Mouse (Mus musculus): ENCODE data around the gene Rnf103.

GRCm38 (mm10) chr6:71475604-71476003, 18.1 kb upstream of the Rnf103 start:
- TF ChIP-seq CTCF (IDR thresholded peaks at IDR 0.05) (no peak), EP300 (IDR thresholded peaks at IDR 0.05) (no peak)

Data from lung, postnatal 0 days (tissue).